Mouse (Mus musculus) kidney, postnatal 36 days (tissue): ENCODE measurements around the gene Tceal8.

Experiments
- DNase-seq, 2 experiments: peaks; one replicate each; pipeline ENCODE4 v3.0.0; 2021 to 2022; ENCODE audit warnings: mixed read lengths in 2 of 2

Gene Tceal8

DNA sequence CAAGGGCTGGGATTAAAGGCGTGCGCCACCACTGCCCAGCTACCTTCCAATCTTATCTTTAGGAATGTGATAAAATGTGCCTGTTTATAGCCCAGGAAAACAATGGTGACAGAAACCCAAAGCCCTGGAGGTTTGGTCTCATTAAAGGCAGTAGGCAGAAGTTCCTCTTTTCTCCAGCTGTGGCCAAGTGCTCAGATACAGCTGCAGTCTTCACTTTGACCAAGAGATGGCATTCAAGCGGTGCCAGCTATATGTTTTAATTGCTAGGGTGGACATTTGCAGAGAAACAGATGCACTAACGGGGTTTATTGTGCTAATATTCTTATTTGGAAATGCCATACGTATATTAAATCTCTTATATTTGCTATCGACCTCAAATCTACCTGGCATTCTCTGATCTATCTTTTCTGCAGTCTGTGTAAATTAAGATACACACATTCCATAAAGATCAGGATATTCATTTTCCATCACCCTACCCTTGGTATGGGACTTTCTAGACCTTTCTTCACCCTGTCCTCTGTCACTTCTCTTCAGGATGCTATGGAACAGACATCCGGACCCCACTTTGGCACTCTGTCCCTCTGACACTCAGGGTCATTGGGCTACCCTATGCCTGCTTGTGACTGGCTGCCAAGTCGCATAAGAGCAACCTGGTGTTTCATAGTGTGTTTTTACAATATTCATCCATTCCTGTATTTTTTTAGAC is 45.0 kb downstream of the Tceal8 start:
- no peak for DNase-seq
